Mouse (Mus musculus) ES-E14 (cell line): ENCODE results near the gene Hmcn2. TPM values are rescaled to one million over a fixed set of nuclear protein-coding genes. Genes with fewer than 3 reads are reported as not detected.

Experiments used
- DNase-seq: peaks from one replicate; pipeline ENCODE4 v3.0.0-alpha.2; 2013; ENCODE audit warnings: low read depth, low spot score
- H3K27ac ChIP-seq: 2 replicates; pipeline ENCODE4 v1.5.1; 2012; ENCODE audit warnings: low read depth, mild to moderate bottlenecking, low read length, moderate library complexity, mixed read lengths; ENCODE audit not compliant: poor library complexity, insufficient read depth, severe bottlenecking
- H3K36me3 ChIP-seq: 2 replicates; pipeline ENCODE4 v1.6.1; 2012; ENCODE audit warnings: mild to moderate bottlenecking, low read length, moderate library complexity, mixed read lengths; ENCODE audit not compliant: control insufficient read depth, poor library complexity, insufficient read depth, severe bottlenecking
- H3K4me1 ChIP-seq, 2 experiments: fragments of 150-350 bp in 1 of 2; sonication (generic) in 1 of 2; 2 replicates each; pipeline ENCODE4 v1.6.1; 2012; ENCODE audit warnings: low read length in 2 of 2, mild to moderate bottlenecking in 1 of 2, mixed read lengths in 1 of 2; ENCODE audit not compliant: control insufficient read depth in 2 of 2, insufficient read depth in 2 of 2, poor library complexity in 1 of 2
- H3K4me3 ChIP-seq, 2 experiments: fragments of 150-350 bp in 1 of 2; sonication (generic) in 1 of 2; 2 replicates each; pipeline ENCODE4 v1.5.1; 2012; ENCODE audit warnings: low read length in 2 of 2, low read depth in 1 of 2, mild to moderate bottlenecking in 1 of 2, mixed read lengths in 1 of 2; ENCODE audit not compliant: insufficient read depth in 1 of 2, poor library complexity in 1 of 2, severe bottlenecking in 1 of 2
- H3K9ac ChIP-seq: 2 replicates; pipeline ENCODE4 v1.6.1; 2012; ENCODE audit warnings: low read depth, mild to moderate bottlenecking, low read length, mixed read lengths; ENCODE audit not compliant: poor library complexity, insufficient read depth, severe bottlenecking
- H3K9me3 ChIP-seq: fragments of 150-350 bp; sonication (generic); 2 replicates; pipeline ENCODE4 v1.6.1; 2012; ENCODE audit warnings: low read depth, mild to moderate bottlenecking, low read length; ENCODE audit not compliant: control insufficient read depth, insufficient read depth
- CHD2 ChIP-seq: IDR thresholded peaks from 2 replicates; pipeline ENCODE4 v1.6.1; 2014; ENCODE audit warnings: mild to moderate bottlenecking, low read depth, low read length, inconsistent platforms
- HCFC1 ChIP-seq: IDR thresholded peaks from 2 replicates; pipeline ENCODE4 v1.6.1; 2012; ENCODE audit warnings: low read length, inconsistent platforms, borderline replicate concordance; ENCODE audit not compliant: insufficient read depth
- MAFK ChIP-seq: IDR thresholded peaks from 2 replicates; pipeline ENCODE4 v1.6.1; 2014; ENCODE audit warnings: mild to moderate bottlenecking, low read depth, low read length, inconsistent platforms; ENCODE audit not compliant: insufficient read depth
- ZC3H11A ChIP-seq: IDR thresholded peaks from 2 replicates; pipeline ENCODE4 v1.6.1; 2012; ENCODE audit warnings: low read depth, mild to moderate bottlenecking, inconsistent platforms, low read length, borderline replicate concordance
- ZNF384 ChIP-seq: IDR thresholded peaks from 2 replicates; pipeline ENCODE4 v1.6.1; 2012; ENCODE audit warnings: low read depth, low read length, inconsistent platforms
- in situ Hi-C, 2 experiments: fragments of 600-800 bp; cut with MboI; formaldehyde crosslinking; loops; one replicate each; pipeline ENCODE4 v1.15.1; 2025; ENCODE audit warnings: low sequenced_read_pairs in 2 of 2, inconsistent platforms in 1 of 2; ENCODE audit not compliant: unreplicated experiment in 2 of 2
- total RNA-seq: library from RNA; depleted of rRNA; stranded (reverse); fragments of 300-350 nt; gene quantifications from 2 replicates; pipeline ENCODE4 v1.2.3, GENCODE M21; 2012

The Hmcn2 gene
- total RNA-seq, 1 experiment = 4.9 TPM

DNA sequence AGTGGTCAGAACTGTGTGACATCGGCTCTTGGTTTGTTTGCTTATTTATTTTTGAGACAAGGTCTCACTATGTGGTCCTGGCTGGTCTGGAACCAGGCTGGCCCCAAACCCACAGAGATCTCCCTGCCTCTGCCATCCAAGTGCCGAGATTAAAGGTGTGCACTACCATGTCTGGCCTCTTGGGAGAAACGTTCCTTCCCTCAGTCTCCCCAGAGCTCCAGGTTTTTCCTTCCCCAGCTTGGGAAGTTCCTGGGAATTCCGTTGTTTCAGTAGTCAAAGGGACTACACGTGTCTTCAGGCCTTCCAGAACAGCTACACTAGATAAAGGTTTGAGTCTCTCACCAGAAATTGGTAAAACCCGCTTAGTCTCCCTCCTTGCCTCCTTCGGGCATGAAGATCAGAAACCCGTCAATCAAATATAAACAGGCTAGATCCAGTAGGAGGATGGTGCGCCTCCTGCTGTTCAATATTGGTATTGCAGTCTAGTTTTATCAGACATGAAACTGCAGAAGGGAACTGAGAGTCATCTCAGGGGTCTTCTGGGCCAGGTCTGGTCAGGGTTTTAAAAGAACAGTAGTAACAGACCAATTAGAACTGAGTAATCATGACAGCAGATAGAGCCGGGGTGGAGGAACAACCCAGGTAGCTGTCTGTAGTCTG lies 158.3 kb downstream of the Hmcn2 start:
- Histone ChIP-seq H3K4me3 (peak overlapping the region in 1 of 2 experiments; percentile 19; a peak in 1 of 4 replicates), H3K36me3 (peaks cover 31% of the 10 kb centered on the region), H3K4me1 (peaks cover 2 to 30% of the 10 kb centered on the region in 2 experiments; a peak in 3 of 4 replicates), H3K27ac (no peak overlapping the region), H3K9me3 (no peaks in the 10 kb centered on the region), H3K9ac (peak overlapping the region; percentile 28; the same call in 1 of the 2 replicates)
- DNase-seq = peak; percentile 79
- in situ Hi-C loops = no loop called here
- no peak for TF ChIP-seq HCFC1
- TF ChIP-seq ZC3H11A = no peak; the same call in 1 of the 2 replicates
- no peak for TF ChIP-seq ZNF384
- TF ChIP-seq MAFK = no peak
- no peak for TF ChIP-seq CHD2

DNA sequence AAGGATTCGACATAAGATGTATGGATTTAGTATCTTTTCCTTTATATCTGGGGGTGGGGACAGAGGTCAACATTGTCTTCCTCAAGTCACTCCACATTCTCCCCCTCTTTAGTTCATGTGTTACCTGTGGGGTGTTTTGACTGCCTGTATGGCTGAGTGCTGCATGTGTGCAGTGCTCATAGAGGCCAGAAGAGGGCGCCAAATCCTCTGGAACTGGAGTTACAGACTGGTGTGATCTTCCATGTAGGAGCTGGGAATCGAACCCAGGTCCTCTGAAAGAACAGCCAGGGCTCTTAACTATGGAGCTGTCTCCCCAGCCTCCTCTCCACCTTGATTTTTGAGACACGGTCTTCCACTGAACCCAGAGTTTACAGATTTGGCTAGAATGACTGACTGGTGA lies 159.7 kb downstream of the Hmcn2 start:
- Histone ChIP-seq H3K9me3 (no peaks in the 10 kb centered on the region), H3K4me1 (peaks cover 2 to 22% of the 10 kb centered on the region in 2 experiments; a peak in 3 of 4 replicates), H3K36me3 (peaks cover 40% of the 10 kb centered on the region), H3K27ac (no peak overlapping the region), H3K4me3 (no peak overlapping the region), H3K9ac (no peak overlapping the region)
- no peak for DNase-seq
- TF ChIP-seq ZNF384 = no peak
- no peak for TF ChIP-seq HCFC1
- no peak for TF ChIP-seq CHD2
- TF ChIP-seq ZC3H11A = peak; percentile 12; the same call in 1 of the 2 replicates
- in situ Hi-C loops = no loop called here

DNA sequence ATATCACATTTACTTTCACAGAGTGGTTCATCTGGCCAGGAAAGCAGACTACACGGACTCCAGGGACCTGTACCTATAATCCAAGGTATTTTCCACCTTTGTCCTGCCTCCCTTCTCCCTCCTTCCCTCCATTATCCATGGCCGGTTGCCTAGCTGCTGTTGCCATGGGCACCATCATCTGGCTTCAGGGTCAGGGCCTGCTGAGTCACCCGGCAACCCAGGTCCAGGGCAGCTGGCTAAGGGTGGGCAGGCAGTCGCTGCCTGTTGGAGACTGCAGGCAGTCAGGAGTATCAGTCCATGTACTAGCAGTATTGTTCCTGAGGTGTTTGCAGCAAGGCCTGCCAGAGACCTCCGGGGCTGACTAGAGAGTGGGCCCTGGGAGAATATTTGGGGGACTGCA lies 160.5 kb downstream of the Hmcn2 start:
- in situ Hi-C loops = no loop called here
- H3K4me1 ChIP-seq = peaks cover 2 to 14% of the 10 kb centered on the region in 2 experiments; a peak in 3 of 4 replicates
- DNase-seq = no peak
- no peak overlapping the region for H3K4me3 ChIP-seq
- no peaks in the 10 kb centered on the region for H3K9me3 ChIP-seq
- no peak overlapping the region for H3K27ac ChIP-seq
- H3K36me3 ChIP-seq = peaks cover 47% of the 10 kb centered on the region
- no peak overlapping the region for H3K9ac ChIP-seq
- TF ChIP-seq MAFK (no peak), ZC3H11A (no peak), HCFC1 (no peak), CHD2 (no peak), ZNF384 (no peak)

DNA sequence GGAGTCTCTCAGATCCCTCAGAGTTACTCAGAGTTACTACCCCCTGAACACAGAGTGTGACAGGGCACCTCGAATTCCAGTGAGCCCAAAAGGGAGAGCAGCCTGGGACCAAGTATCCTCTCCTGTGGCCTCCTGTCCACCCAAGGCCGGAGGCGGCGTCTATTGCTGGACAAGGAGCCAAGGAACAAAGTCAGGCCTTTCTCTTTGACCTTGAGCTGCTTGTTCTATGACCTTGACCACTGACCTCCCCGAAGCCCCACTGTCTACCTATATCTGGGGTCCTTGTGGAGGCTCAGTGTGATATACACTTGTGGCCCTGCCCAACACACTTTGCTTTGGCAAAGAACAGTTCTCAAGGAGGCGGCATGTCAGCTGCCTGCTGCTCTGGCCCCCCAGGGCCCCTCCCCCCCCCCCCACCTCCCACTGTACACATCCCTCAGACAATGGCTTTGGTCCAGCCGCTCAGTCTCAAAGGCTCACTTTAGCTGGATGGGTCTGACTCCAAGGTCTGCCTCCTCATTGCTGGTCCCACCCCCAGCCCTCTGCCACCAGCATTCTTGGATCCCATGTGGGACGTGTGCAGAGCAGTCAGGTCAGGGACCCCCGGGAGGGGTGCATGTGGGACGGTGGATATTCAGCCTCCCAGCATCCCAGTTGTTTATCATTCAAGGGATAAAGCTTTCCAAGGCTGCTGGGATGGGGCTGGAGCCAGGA lies 162.0 kb downstream of the Hmcn2 start:
- H3K4me1 ChIP-seq = peaks cover 2 to 14% of the 10 kb centered on the region in 2 experiments; a peak in 3 of 4 replicates
- H3K9me3 ChIP-seq = no peaks in the 10 kb centered on the region
- H3K9ac ChIP-seq = no peak overlapping the region
- TF ChIP-seq MAFK = no peak
- TF ChIP-seq ZNF384 = no peak
- TF ChIP-seq CHD2 = no peak
- TF ChIP-seq HCFC1 = no peak
- TF ChIP-seq ZC3H11A = no peak
- DNase-seq = no peak
- H3K36me3 ChIP-seq = peaks cover 55% of the 10 kb centered on the region
- in situ Hi-C loops = no loop called here
- no peak overlapping the region for H3K4me3 ChIP-seq
- H3K27ac ChIP-seq = no peak overlapping the region
